Mouse (Mus musculus) thymus, adult 2 months (tissue): ENCODE data around the gene Wnt5b.

Experiments
- CTCF ChIP-seq: fragments of 200-500 bp; IDR thresholded peaks from 2 replicates; pipeline ENCODE4 v1.5.1; 2012; ENCODE audit warnings: mild to moderate bottlenecking, control low read depth, low read length, moderate library complexity, borderline replicate concordance; ENCODE audit not compliant: control insufficient read depth, poor library complexity, insufficient read depth; ENCODE audit errors: extremely low read depth
- POLR2A ChIP-seq: fragments of 200-500 bp; IDR thresholded peaks from 2 replicates; pipeline ENCODE4 v1.6.1; 2012; ENCODE audit warnings: mild to moderate bottlenecking, low read length, control low read depth, moderate library complexity; ENCODE audit not compliant: control insufficient read depth, poor library complexity, insufficient read depth; ENCODE audit errors: extremely low read depth

DNA sequence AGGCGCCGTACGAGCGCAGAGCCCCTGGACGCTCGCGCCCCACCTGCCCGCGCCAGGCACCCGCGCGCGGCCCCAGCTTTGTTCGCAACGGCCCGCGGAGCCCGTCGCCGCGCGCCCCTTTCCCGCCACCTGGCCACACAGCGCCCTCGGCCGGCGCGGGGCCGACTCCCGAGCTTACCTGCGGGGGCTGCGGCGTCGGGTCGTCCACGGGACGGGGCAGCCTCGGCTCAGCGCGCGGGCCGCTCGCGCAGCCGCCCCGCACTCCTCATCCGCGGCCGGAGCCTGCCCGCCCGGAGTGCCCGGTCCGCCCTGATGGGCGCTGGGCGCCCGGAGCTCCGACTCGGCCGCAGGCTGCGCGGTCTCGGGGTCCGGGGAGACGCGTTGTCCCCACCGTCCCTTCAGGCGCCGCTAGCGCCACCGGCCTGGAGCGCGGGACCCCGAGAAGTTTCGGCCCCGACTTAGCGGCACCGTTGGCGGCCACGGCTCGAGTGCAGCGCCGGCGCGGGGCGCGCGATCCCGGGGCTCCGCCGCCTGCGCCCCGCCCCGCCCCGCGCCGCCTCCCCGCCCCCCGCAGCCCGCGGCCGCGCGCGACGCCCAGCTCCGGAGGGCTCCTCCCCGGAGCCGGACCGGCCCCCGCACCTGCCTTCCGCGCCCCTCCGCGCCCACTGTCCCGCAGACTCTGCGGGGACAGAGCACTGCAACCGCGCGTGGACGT, at the start of gene Wnt5b:
- TF ChIP-seq CTCF (no peak), POLR2A (no peak)
